8 mouse cellular contexts compared by ENCODE assay signal in genomic region chr10:79594872-79595589, GRCm38 (mm10). TPM values are rescaled to one million over a fixed set of nuclear protein-coding genes. Genes with fewer than 3 reads are reported as not detected.
DNase-seq lines count a peak whose midpoint lies in the region; ATAC-seq and TF ChIP-seq lines count a peak whose summit lies in the region.

No protein-coding gene starts in this region.

- H3K9ac ChIP-seq in embryonic facial prominence, embryonic 13.5 days: no peak overlapping the region
- H3K9ac ChIP-seq in liver, postnatal 0 days (replicated peaks): no peak overlapping the region
- H3K9ac ChIP-seq in neural tube, embryonic 14.5 days (replicated peaks; ENCODE audit: low read depth, low read length): no peak overlapping the region

- ATAC-seq in G1E (ENCODE audit: extremely low read depth, insufficient number of reproducible peaks, low FRiP score, poor library complexity, severe bottlenecking): 0 out of 2 replicates have a peak, but pooled peaks have one; percentile 34
- peak; percentile 80; the same call in 1 of the 2 replicates for ATAC-seq in embryonic facial prominence, embryonic 13.5 days (ENCODE audit: insufficient number of reproducible peaks, insufficient read depth, low FRiP score, low TSS enrichment, low read depth)
- ATAC-seq in liver, postnatal 0 days: peak; percentile 81
- peak; percentile 96 for ATAC-seq in neural tube, embryonic 14.5 days (ENCODE audit: low read depth)

- no peaks in the 10 kb centered on the region for H3K9me3 ChIP-seq in G1E (replicated peaks)
- H3K9me3 ChIP-seq in embryonic facial prominence, embryonic 13.5 days: no peaks in the 10 kb centered on the region
- no peaks in the 10 kb centered on the region for H3K9me3 ChIP-seq in liver, postnatal 0 days (ENCODE audit: low read length)
- H3K9me3 ChIP-seq in neural tube, embryonic 14.5 days (ENCODE audit: control insufficient read depth, low read length): no peaks in the 10 kb centered on the region

- peaks cover 8% of the 10 kb centered on the region; the same call in 1 of the 2 replicates for H3K27me3 ChIP-seq in G1E (ENCODE audit: insufficient read depth, low read length)
- H3K27me3 ChIP-seq in embryonic facial prominence, embryonic 13.5 days: peaks cover 20% of the 10 kb centered on the region
- H3K27me3 ChIP-seq in liver, postnatal 0 days (ENCODE audit: insufficient read depth, low read length): no peaks in the 10 kb centered on the region
- no peaks in the 10 kb centered on the region for H3K27me3 ChIP-seq in neural tube, embryonic 14.5 days (ENCODE audit: control insufficient read depth, insufficient read depth, low read length)

- DNase-seq in G1E (ENCODE audit: low spot score): peak; percentile 34
- peak; percentile 40 for DNase-seq in adrenal gland, postnatal 25 days
- peak; percentile 67 to 80 for DNase-seq in heart, postnatal 10 days
- peak; percentile 69 for DNase-seq in kidney, postnatal 14 days
- peak; percentile 43 for DNase-seq in liver, postnatal 0 days
- DNase-seq in thymus, postnatal 4 days: peak; percentile 49

- H3K4me1 ChIP-seq in G1E (ENCODE audit: insufficient read depth, low read depth, low read length): 0 out of 2 replicates have a peak, but pooled peaks cover 2% of the 10 kb centered on the region
- no peaks in the 10 kb centered on the region for H3K4me1 ChIP-seq in embryonic facial prominence, embryonic 13.5 days
- no peaks in the 10 kb centered on the region for H3K4me1 ChIP-seq in liver, postnatal 0 days (ENCODE audit: insufficient read depth)
- H3K4me1 ChIP-seq in neural tube, embryonic 14.5 days (ENCODE audit: control insufficient read depth, insufficient read depth, low read length): no peaks in the 10 kb centered on the region

- intact Hi-C loops in heart, postnatal 10 days (cut with DNase I): loop anchor here (1.0 to 10.0 kb wide), 3 partner anchors 54 to 190 kb away; no protein-coding TSS in a partner anchor

- 15% methylated on average over 17 of the region's 17 CpGs for WGBS in embryonic facial prominence, embryonic 13.5 days
- 19% methylated on average over 17 of the region's 17 CpGs for WGBS in liver, postnatal 0 days (ENCODE audit: insufficient replicate concordance)
- WGBS in neural tube, embryonic 14.5 days: 25% methylated on average over 17 of the region's 17 CpGs

- no peak for TF ChIP-seq EP300 in liver, postnatal 0 days (IDR thresholded peaks at IDR 0.05; ENCODE audit: low read depth)

- TF ChIP-seq CTCF in G1E (IDR thresholded peaks at IDR 0.05; ENCODE audit: low read depth, low read length): 0 out of 2 replicates have a peak, but pooled peaks have one; percentile 11
- peak; percentile 87 for TF ChIP-seq CTCF in liver, postnatal 0 days (IDR thresholded peaks at IDR 0.05; ENCODE audit: low read depth)

- no peak overlapping the region for H3K4me3 ChIP-seq in G1E (ENCODE audit: low read depth, low read length)
- H3K4me3 ChIP-seq in embryonic facial prominence, embryonic 13.5 days: no peak overlapping the region
- no peak overlapping the region for H3K4me3 ChIP-seq in liver, postnatal 0 days (ENCODE audit: low read depth, low read length)
- H3K4me3 ChIP-seq in neural tube, embryonic 14.5 days (ENCODE audit: low read depth, low read length): no peak overlapping the region

- peak overlapping the region; percentile 14; the same call in 1 of the 2 replicates for H3K4me2 ChIP-seq in embryonic facial prominence, embryonic 13.5 days
- no peak overlapping the region for H3K4me2 ChIP-seq in liver, postnatal 0 days (ENCODE audit: low read depth, low read length)
- no peak overlapping the region for H3K4me2 ChIP-seq in neural tube, embryonic 14.5 days (ENCODE audit: low read depth, low read length)

- no peaks in the 10 kb centered on the region for H3K36me3 ChIP-seq in G1E (replicated peaks)
- no peaks in the 10 kb centered on the region for H3K36me3 ChIP-seq in embryonic facial prominence, embryonic 13.5 days
- no peaks in the 10 kb centered on the region for H3K36me3 ChIP-seq in liver, postnatal 0 days (replicated peaks; ENCODE audit: insufficient read depth, low read length)
- H3K36me3 ChIP-seq in neural tube, embryonic 14.5 days (ENCODE audit: control insufficient read depth, insufficient read depth, low read length): no peaks in the 10 kb centered on the region

- no peak overlapping the region for H3K27ac ChIP-seq in embryonic facial prominence, embryonic 13.5 days
- no peak overlapping the region for H3K27ac ChIP-seq in liver, postnatal 0 days (ENCODE audit: low read depth)
- no peak overlapping the region for H3K27ac ChIP-seq in neural tube, embryonic 14.5 days (ENCODE audit: low read depth, low read length)

RNA-seq across cellular contexts. Expression of gene Theg, which starts 7.9 kb away (rescaled TPM):
- total RNA-seq in G1E (2014; fragmentation: Nextera tagmentation): not detected in 2 replicates
- 0.17 TPM in 1 of 2 replicates, not detected in the other for total RNA-seq in G1E (2017)
- polyA plus RNA-seq in G1E (2012): not detected in 2 replicates
- not detected in 2 replicates for total RNA-seq in adrenal gland, postnatal 25 days (2021)
- not detected in 2 replicates for polyA plus RNA-seq in embryonic facial prominence, embryonic 13.5 days (2015; fragmentation: Nextera tagmentation; extraction: Ambion mirVana)
- total RNA-seq in heart, postnatal 10 days (2021): not detected
- not detected in 2 replicates for polyA plus RNA-seq in liver, postnatal 0 days (2015; fragmentation: Nextera tagmentation; extraction: Ambion mirVana)
- not detected in 2 replicates for polyA plus RNA-seq in neural tube, embryonic 14.5 days (2014; fragmentation: Nextera tagmentation; extraction: Ambion mirVana)

RNA-seq across cellular contexts. Expression of gene C2cd4c, which starts 18.8 kb away (rescaled TPM):
- total RNA-seq in G1E (2014; fragmentation: Nextera tagmentation) (not detected in 2 replicates), G1E (2017) (0.06 TPM in 1 of 2 replicates, not detected in the other)
- not detected in 2 replicates for polyA plus RNA-seq in G1E (2012)
- 0.09 TPM in 1 of 2 replicates, not detected in the other for total RNA-seq in adrenal gland, postnatal 25 days (2021)
- polyA plus RNA-seq in embryonic facial prominence, embryonic 13.5 days (2015; fragmentation: Nextera tagmentation; extraction: Ambion mirVana): not detected in 2 replicates
- total RNA-seq in heart, postnatal 10 days (2021): not detected
- polyA plus RNA-seq in liver, postnatal 0 days (2015; fragmentation: Nextera tagmentation; extraction: Ambion mirVana): not detected in 2 replicates
- 0.66 and 1.3 TPM in 2 replicates for polyA plus RNA-seq in neural tube, embryonic 14.5 days (2014; fragmentation: Nextera tagmentation; extraction: Ambion mirVana)

RNA-seq across cellular contexts. Expression of gene Mier2, which starts 40.0 kb away (rescaled TPM):
- total RNA-seq in G1E (2014; fragmentation: Nextera tagmentation): not detected in 2 replicates
- not detected in 2 replicates for total RNA-seq in G1E (2017)
- polyA plus RNA-seq in G1E (2012): 0.05 TPM in 1 of 2 replicates, not detected in the other
- total RNA-seq in adrenal gland, postnatal 25 days (2021): 33.6 and 46.1 TPM in 2 replicates
- 71.0 and 73.6 TPM in 2 replicates for polyA plus RNA-seq in embryonic facial prominence, embryonic 13.5 days (2015; fragmentation: Nextera tagmentation; extraction: Ambion mirVana)
- total RNA-seq in heart, postnatal 10 days (2021): 10 to 100 TPM; 12.4 to 15.6 TPM
- 8.6 and 9.0 TPM in 2 replicates for polyA plus RNA-seq in liver, postnatal 0 days (2015; fragmentation: Nextera tagmentation; extraction: Ambion mirVana)
- 54.2 and 59.9 TPM in 2 replicates for polyA plus RNA-seq in neural tube, embryonic 14.5 days (2014; fragmentation: Nextera tagmentation; extraction: Ambion mirVana)

RNA-seq across cellular contexts. Expression of gene Shc2, which starts 42.7 kb away (rescaled TPM):
- total RNA-seq in G1E (2014; fragmentation: Nextera tagmentation): not detected in 2 replicates
- total RNA-seq in G1E (2017): 0.05 TPM in 1 of 2 replicates, not detected in the other
- polyA plus RNA-seq in G1E (2012): not detected in 2 replicates
- total RNA-seq in adrenal gland, postnatal 25 days (2021): 3.5 and 4.4 TPM in 2 replicates
- 11.7 and 13.7 TPM in 2 replicates for polyA plus RNA-seq in embryonic facial prominence, embryonic 13.5 days (2015; fragmentation: Nextera tagmentation; extraction: Ambion mirVana)
- total RNA-seq in heart, postnatal 10 days (2021): 1 to 10 TPM; 4.5 to 4.8 TPM
- 0.05 and 0.07 TPM in 2 replicates for polyA plus RNA-seq in liver, postnatal 0 days (2015; fragmentation: Nextera tagmentation; extraction: Ambion mirVana)
- 16.7 and 22.8 TPM in 2 replicates for polyA plus RNA-seq in neural tube, embryonic 14.5 days (2014; fragmentation: Nextera tagmentation; extraction: Ambion mirVana)

RNA-seq across cellular contexts. Expression of gene Odf3l2, which starts 50.5 kb away (rescaled TPM):
- total RNA-seq in G1E (2014; fragmentation: Nextera tagmentation) (not detected in 2 replicates), G1E (2017) (0.11 TPM in 1 of 2 replicates, not detected in the other)
- polyA plus RNA-seq in G1E (2012): not detected in 2 replicates
- not detected in 2 replicates for total RNA-seq in adrenal gland, postnatal 25 days (2021)
- polyA plus RNA-seq in embryonic facial prominence, embryonic 13.5 days (2015; fragmentation: Nextera tagmentation; extraction: Ambion mirVana): not detected in 2 replicates
- total RNA-seq in heart, postnatal 10 days (2021): not detected
- polyA plus RNA-seq in liver, postnatal 0 days (2015; fragmentation: Nextera tagmentation; extraction: Ambion mirVana): not detected in 2 replicates
- polyA plus RNA-seq in neural tube, embryonic 14.5 days (2014; fragmentation: Nextera tagmentation; extraction: Ambion mirVana): not detected in 2 replicates

Comparison
In these comparisons a context has a peak if more than half of its experiments do, and no peak if none do; other contexts are left out.
1. ATAC-seq: peak in every context shown above with its lines; median percentile 96 in neural tube, embryonic 14.5 days; 81 in liver, postnatal 0 days; 80 in embryonic facial prominence, embryonic 13.5 days; 34 in G1E.